Mouse (Mus musculus): ENCODE results near the gene Tbpl1. TPM values are rescaled to one million over a fixed set of nuclear protein-coding genes. Genes with fewer than 3 reads are reported as not detected.

The Tbpl1 gene
- polyA plus RNA-seq (2015; fragmentation: Nextera tagmentation; extraction: Ambion mirVana), result 57.3 and 59.0 TPM in 2 replicates

GRCm38 (mm10) chr10:22731272-22732093, at the start of gene Tbpl1:
Tbpl1 (minus strand) TSS chr10:22731938.

Small RNA genes within 50 kb of the gene (microRNA-seq; reads per million reads assigned to microRNA genes)
- 0.87 reads per million for gene Mir7663

Other genes with a start within 250 kb of the Tbpl1 start
- 3.2 and 3.3 TPM in 2 replicates for gene Slc2a12, start 86.9 kb downstream of the Tbpl1 start, polyA plus RNA-seq (2015; fragmentation: Nextera tagmentation; extraction: Ambion mirVana)
- gene Tcf21, start 88.2 kb upstream of the Tbpl1 start, polyA plus RNA-seq (2015; fragmentation: Nextera tagmentation; extraction: Ambion mirVana), result not detected in 2 replicates

Data from neural tube, postnatal 0 days (tissue).